Mouse (Mus musculus): ENCODE measurements around the gene Mfsd6.
A peak's percentile ranks its signal among the peaks of the same experiment; 100 is the strongest.

DNA sequence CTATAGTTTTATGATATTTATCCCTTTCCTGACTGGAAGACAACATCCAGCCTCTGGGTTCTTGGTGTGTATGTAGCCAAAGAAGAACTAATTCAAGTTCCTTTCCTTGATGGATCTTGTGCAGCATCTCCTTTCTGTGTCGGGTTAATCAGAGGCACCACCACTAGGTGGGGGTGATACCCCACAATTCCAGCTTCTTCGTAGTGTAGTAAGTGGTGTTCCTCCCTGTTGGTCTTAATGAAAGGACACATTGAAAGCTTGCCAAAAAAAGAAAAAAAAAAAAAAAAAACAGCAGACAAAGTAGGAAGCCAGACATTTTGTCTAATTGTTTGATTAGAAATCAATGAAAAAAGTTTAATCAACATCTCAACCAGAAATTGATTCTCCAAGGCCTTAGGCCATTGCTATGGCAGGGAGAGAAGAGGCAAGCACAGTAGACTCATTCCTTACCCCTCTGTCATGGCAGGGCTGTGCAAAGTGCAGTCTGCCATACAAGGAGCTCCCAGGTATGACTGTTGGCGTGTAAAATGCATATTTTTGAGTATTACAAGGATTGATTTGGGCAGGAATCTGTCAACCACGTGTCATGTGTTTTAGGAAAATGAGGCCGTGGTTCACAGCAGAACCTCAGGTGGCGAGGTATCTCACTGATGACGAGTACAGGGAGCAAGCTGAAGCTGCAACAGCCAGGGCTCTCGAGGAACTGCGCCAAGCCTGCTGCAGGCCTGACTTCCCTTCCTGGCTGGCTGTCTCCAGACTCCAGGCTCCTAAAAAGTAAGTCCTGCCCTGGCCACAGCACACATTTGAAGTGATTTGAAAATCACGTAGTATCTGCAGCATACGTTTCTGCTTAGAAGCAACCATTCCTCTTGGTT lies 78.9 kb downstream of the Mfsd6 start:
- TF ChIP-seq CHD2 (IDR thresholded peaks at IDR 0.05; ENCODE audit: low read length) (no peak), MXI1 (IDR thresholded peaks at IDR 0.05; ENCODE audit: low read depth, low read length) (no peak), CTCF (IDR thresholded peaks at IDR 0.05 in 2 of 3, conservative IDR thresholded peaks at IDR 0.05 in 1 of 3; ENCODE audit: control insufficient read depth in 1 of 3, insufficient read depth in 1 of 3, low read depth in 2 of 3, low read length in 3 of 3, poor library complexity in 1 of 3, severe bottlenecking in 1 of 3) (peak; percentile 40 to 84 (median 59)), JUND (IDR thresholded peaks at IDR 0.05; ENCODE audit: low read depth, low read length) (no peak), POLR2A (IDR thresholded peaks at IDR 0.05; ENCODE audit: control insufficient read depth in 1 of 2, insufficient read depth in 1 of 2, low read depth in 1 of 2, low read length in 2 of 2, poor library complexity in 1 of 2) (no peak)
